Mouse (Mus musculus) urinary bladder, postnatal 14 days (tissue): ENCODE measurements around the gene Sntb2.
"Not testable (repeated sequence)": the region's sequence is repeated elsewhere in the genome, so short reads cannot be mapped to it uniquely, and the experiment has no call there.

Experiments used
- DNase-seq: peaks from one replicate; pipeline ENCODE4 v3.0.0; 2021; ENCODE audit warnings: low spot score

The Sntb2 gene

DNA sequence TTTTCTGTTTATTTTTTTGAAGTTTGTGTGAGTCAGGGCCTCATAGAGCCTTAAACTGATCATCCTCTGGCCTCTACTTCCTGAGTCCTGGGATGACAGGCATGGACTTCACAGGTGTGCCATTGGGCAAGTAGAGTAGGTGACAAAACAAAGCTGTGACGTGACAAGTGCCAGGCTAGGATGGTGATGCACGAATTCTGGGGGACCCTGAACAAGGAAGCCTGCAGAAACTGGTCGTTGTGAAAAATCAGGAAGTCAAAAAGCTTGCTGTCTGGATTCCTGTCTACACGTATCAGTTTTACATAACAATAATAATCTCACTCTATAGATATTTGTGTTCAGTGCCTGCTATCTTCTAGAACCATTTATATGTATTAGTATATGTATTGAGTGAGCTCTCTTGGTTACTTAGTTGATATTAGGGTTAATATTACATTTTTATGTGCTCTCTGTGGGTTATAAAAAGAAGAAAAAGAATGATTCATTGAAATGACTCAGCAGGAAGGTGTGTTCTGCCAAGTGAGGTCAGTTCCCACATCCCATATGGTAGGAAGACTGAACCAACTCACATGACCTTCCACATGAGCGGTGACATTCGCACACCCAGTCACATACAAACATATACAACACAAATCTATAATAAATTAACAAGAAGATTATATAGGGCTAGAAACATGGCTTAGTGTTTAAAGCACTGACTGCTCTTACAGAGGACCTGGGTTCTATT is 37.2 kb downstream of the Sntb2 start:
- no peak for DNase-seq

DNA sequence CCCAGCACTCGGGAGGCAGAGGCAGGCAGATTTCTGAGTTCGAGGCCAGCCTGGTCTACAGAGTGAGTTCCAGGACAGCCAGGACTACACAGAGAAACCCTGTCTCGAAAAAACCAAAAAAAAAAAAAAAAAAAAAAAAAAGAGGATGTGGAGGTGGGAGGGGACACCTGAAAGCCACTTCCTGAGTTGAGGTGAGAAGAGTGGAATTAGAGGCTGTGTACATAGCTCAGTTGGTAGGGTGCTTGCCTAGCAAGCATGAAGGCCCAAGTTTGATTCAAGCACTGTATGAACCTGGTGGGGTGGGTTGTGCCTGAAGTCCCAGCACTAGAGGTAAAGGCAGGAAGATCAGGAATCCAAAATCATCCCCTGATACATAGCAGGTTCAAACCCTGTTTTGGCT is 38.0 kb downstream of the Sntb2 start:
- DNase-seq: not testable (repeated sequence)

DNA sequence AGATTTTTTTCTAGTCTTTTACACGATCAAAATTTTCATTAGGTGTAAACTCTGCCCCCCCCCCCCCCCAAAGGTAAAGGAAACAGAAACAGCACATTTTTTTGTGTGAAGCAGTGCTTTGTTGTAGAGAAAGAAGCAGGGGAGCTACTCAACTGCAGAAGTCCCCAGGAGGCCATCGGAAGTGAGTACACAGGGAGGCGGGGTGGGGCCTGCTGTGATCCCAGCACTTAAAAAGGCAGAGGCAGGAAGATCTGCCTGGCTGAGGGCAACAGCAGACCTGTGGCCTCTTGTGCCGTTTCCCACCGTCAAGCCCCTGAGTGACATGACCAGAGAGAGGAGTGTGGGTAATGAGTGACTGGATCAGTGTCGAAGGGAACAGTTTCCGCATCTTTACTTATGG is 39.2 kb downstream of the Sntb2 start:
- DNase-seq: no peak

- DNase-seq: no peak
These were observed 40.2 kb downstream of the Sntb2 start for GRCm38 (mm10) chr8:106975764-106976163.

DNA sequence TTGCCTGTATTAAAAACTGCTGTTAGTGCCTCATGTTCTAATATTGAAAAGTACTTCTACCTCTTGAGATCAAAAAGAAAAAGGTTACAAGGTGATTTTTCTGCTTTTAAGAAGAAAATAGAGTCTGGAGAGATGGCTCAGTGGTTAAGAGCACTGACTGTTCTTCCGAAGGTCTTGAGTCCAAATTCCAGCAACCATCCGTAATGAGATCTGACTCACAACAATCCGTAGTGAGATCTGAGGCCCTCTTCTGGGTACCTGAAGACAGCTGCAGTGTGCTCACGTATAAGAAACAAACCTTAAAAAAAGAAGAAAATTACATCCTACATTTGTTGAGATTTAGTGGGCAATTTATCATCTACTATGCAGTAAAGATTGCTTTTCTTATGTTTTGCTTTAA is 40.9 kb downstream of the Sntb2 start:
- DNase-seq: no peak

- DNase-seq: peak; percentile 12
These were observed 43.3 kb downstream of the Sntb2 start for GRCm38 (mm10) chr8:106978755-106979251.

DNA sequence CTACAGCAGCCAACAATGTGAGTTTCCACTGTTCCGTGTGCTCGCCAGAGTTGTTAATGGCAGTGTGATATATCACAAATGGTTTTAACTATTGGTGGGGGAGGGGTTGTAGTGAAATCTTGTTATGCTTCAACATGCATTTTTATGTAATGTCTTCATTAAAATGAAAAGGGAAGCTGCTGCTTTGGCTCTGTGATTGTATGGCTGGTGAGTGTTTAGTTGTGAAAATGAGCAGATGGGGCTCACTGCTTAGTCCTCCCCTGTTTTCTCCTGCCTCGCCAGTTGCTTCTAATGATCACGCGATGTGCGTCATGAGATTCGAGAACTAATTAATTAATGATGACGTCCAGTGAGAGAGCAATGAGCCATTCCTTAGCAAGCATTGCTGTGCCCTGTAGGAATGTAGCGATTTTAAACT is 49.9 kb downstream of the Sntb2 start:
- DNase-seq: no peak

DNA sequence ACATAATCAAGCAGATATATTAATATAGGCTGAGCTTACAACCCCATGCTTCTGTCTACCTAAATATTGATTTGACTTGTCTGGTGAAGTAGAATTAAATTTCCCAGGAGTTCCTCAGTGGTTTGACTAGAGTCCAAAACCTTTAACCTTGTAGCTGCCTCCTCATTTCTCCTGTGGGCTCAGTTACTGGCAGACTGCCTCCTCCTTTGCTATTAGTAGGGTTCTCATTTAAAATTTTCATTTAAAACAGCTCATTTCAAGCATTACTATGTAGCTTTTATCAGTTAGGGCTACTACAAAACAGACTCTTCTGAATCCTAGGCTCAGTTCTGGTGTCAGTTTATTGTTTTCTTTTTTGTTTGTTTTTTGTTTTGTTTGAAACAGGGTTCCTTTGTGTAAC is 50.4 kb downstream of the Sntb2 start:
- no peak for DNase-seq

- no peak for DNase-seq
These were observed 52.0 kb downstream of the Sntb2 start for GRCm38 (mm10) chr8:106987557-106987956.

DNA sequence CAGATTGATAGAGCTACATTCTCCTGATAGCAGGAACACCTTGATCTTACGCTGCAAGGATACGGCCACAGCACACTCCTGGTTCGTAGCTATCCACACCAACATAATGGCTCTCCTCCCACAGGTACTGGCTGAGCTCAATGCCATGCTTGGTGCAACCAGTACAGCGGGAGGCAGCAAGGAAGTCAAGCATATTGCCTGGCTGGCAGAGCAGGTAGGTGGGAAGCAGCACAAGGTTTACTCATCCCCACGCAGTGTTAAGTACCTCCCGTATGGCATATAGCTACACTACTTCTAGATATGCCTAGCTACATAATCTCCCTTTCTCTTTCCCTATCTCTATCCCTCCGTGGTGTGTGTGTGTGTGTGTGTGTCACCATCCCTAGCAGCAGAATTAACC is 55.8 kb downstream of the Sntb2 start:
- DNase-seq: no peak

DNA sequence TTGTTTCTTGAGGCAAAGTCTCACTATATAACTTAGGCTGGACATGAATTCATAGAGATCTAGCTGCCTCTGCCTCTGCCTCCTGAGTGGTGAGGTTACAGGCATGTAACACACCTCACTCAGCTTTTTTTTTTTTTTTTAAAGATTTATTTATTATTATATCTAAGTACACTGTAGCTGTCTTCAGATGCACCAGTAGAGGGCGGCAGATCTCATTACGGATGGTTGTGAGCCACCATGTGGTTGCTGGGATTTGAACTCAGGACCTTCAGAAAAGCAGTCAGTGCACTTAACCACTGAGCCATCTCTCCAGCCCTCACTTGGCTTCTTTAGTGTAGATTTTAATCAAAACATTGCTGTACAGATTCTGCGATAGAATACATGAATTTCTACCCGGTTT is 60.8 kb downstream of the Sntb2 start:
- not testable (repeated sequence) for DNase-seq

DNA sequence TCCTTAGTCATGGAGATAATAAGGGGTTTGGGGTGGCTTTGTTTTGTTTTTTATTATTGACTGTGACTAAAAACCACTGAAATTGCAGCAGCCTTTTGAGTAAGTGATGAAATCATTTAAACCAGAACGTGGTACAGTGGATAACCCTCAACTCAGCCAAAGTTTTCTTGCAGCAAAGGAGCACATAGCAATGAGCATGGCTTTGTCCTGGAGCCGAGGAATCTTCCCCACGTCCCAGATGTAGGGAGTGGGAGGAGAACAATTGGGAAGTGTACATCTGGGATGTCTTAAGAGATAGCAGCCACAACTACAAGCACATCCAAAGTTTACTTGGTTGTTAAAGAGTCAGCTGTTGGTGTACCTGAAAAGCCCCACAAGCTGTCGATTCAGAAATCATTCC is 61.9 kb downstream of the Sntb2 start:
- DNase-seq: no peak

DNA sequence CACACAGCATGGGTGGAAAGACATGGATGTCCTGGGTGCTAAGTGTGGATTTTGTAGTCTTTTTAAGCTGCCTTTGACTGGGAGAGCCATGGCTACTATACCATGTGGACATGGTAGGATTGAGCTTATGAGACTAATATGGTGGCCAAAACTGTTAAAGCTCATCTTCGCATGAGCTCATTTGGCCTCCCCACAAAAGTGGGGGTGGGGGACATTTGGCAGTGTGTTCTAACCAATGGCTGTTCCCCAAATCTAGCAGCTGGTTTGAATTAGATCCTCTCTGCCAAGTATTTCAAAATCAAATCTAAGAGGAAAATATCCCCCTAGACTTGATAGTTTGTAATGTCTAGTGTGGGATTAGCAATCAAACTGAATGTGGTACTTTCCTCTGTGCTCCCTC is 63.5 kb downstream of the Sntb2 start:
- DNase-seq: peak; percentile 34

DNA sequence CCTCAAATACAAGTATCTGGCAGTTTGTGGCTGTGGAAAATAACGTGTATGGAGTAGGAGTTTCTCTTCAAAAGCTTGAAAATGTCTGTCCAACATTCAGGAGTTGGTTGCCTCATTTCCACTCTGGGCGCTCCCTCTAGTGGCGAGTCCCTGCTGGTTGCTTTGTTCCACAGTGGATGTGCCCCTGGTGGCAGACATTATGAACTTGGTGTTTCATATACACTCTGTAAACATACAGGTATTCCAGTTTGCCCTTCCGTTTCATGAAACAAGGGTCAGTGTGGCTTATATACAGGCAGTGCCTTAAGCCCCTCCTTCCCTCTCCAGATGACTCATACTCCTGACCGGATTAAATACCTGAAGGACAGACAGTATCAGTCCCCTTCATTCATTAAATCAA is 67.0 kb downstream of the Sntb2 start:
- peak; percentile 96 for DNase-seq

- DNase-seq: no peak
These were observed 72.2 kb downstream of the Sntb2 start for GRCm38 (mm10) chr8:107007795-107008194.

- no peak for DNase-seq
These were observed 77.1 kb downstream of the Sntb2 start for GRCm38 (mm10) chr8:107012666-107013065.

- DNase-seq: no peak
These were observed 79.4 kb downstream of the Sntb2 start for GRCm38 (mm10) chr8:107014915-107015314.

GRCm38 (mm10) chr8:107023479-107023878 is 87.9 kb downstream of the Sntb2 start:
- DNase-seq: no peak

DNA sequence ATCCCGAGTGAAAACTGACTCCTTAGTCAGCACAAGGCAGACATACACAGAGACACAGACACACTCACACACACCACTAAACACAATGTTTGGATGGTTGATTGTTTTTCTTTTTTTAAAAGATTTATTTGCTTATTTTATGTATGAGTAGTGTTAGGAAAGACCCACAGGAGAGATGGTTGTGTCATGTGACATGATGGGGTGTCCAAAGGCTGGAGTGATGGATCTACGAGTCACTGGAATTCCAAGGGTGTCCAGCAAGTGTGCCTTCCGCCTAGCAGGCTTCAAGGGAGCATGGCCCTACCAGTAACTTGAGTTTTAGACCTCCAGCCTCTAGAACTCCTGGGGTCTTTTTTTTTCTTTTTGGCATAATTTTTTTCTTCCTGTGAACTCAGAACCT is 93.8 kb downstream of the Sntb2 start:
- DNase-seq: no peak

DNA sequence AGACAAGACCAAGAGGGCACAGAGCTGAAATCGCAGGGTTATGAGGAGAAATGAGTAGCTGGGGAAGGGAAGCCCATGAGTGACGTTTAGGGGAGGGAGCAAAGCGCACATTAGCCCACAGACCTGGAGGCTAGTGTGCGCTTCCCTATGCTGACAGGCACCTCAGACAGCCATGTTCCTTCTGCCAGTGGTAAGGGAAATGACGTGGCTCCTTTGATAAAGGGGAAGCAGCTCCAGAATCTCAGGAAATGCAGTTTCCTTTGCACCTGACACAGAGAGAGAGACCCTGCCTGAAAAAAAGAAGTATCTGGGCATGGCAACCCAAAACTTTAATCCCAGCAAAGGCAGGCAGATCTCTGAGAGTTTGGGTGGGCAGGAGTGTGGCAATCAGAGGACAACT is 94.5 kb downstream of the Sntb2 start:
- DNase-seq: no peak

GRCm38 (mm10) chr8:107030650-107031576 is 95.4 kb downstream of the Sntb2 start, which contains the start of gene Vps4a:
Vps4a (plus strand) TSS chr8:107031222.
- peak; percentile 97 for DNase-seq

- DNase-seq: no peak
These were observed 96.1 kb downstream of the Sntb2 start for GRCm38 (mm10) chr8:107031577-107032090.

- DNase-seq: not testable (repeated sequence)
These were observed 98.1 kb downstream of the Sntb2 start for GRCm38 (mm10) chr8:107033609-107034008.
